Mouse (Mus musculus) liver, embryonic 15.5 days (tissue): ENCODE results near the gene Zfp423. TPM values are rescaled to one million over a fixed set of nuclear protein-coding genes. Genes with fewer than 3 reads are reported as not detected.

Source experiments
- ATAC-seq: fragments of 200-750 bp; cut with Nextera tagmentation; 2 replicates; pipeline ENCODE4 v1.8.0; 2017; ENCODE audit warnings: moderate number of reproducible peaks, mild to moderate bottlenecking, moderate library complexity; ENCODE audit not compliant: insufficient read depth
- H3K27ac ChIP-seq: fragments of 300-500 bp; sonication (generic); replicated peaks from 2 replicates; pipeline ENCODE4 v1.5.1; 2015; ENCODE audit warnings: mild to moderate bottlenecking, inconsistent platforms
- H3K27me3 ChIP-seq: fragments of 300-500 bp; sonication (generic); 2 replicates; pipeline ENCODE4 v1.6.1; 2015; ENCODE audit warnings: mild to moderate bottlenecking, inconsistent platforms
- H3K36me3 ChIP-seq: fragments of 300-500 bp; sonication (generic); replicated peaks from 2 replicates; pipeline ENCODE4 v1.6.1; 2015; ENCODE audit warnings: moderate library complexity, mild to moderate bottlenecking, inconsistent platforms
- H3K4me1 ChIP-seq: fragments of 300-500 bp; sonication (generic); replicated peaks from 2 replicates; pipeline ENCODE4 v1.6.1; 2015; ENCODE audit warnings: inconsistent platforms
- H3K4me2 ChIP-seq: fragments of 300-500 bp; sonication (generic); 2 replicates; pipeline ENCODE4 v1.6.1; 2015; ENCODE audit warnings: moderate library complexity, mild to moderate bottlenecking, inconsistent platforms
- H3K4me3 ChIP-seq: fragments of 300-500 bp; sonication (generic); replicated peaks from 2 replicates; pipeline ENCODE4 v1.5.1; 2015; ENCODE audit warnings: mild to moderate bottlenecking, inconsistent platforms
- H3K9ac ChIP-seq: fragments of 300-500 bp; sonication (generic); 2 replicates; pipeline ENCODE4 v1.6.1; 2015; ENCODE audit warnings: moderate library complexity, mild to moderate bottlenecking, inconsistent platforms
- H3K9me3 ChIP-seq: fragments of 300-500 bp; sonication (generic); replicated peaks from 2 replicates; pipeline ENCODE4 v1.6.1; 2016; ENCODE audit warnings: inconsistent platforms
- WGBS: fragments of 180-500 bp; shearing (Covaris S2); methylation state at CpG from one replicate; pipeline ENCODE4 v1.1.7; 2015; ENCODE audit warnings: mixed read lengths; ENCODE audit not compliant: insufficient replicate concordance; 5-methylcytosine and 5-hydroxymethylcytosine counted together
- polyA plus RNA-seq: library from polyadenylated mRNA; unstranded; fragments of >200 nt; fragmentation: Nextera tagmentation; extraction: Ambion mirVana; gene quantifications from 2 replicates; pipeline ENCODE4 v1.2.1, GENCODE M21; 2015

Zfp423 gene
- polyA plus RNA-seq, 1 experiment from 2014 or later, result 0.30 TPM

DNA sequence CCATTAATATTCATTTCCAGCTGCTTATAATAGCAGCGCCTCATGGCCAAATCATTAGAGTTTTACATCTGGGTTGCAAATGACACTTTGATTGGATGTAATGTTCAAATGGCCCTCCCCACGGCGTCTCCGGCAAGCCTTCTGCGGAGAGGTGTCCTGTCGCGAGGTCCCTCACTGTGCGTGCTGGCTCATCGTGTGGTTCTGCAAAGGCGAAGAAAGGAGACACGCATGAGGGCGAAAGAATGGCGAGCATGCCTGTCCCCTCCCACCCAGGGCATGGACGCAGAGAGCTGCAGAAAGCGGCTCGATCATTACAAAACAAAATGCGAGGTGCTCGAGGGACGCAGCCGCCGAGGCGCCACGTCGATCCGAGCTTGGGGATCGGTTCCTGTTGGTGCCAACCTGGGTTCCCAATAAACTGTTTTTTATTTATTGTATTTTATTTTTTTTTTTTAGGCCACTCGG is 297.1 kb downstream of the Zfp423 start:
- Histone ChIP-seq H3K36me3 (no peaks in the 10 kb centered on the region), H3K27ac (no peak overlapping the region), H3K4me2 (peak overlapping the region; percentile 13), H3K4me3 (no peak overlapping the region), H3K4me1 (peaks cover 7% of the 10 kb centered on the region), H3K9me3 (no peaks in the 10 kb centered on the region), H3K27me3 (peaks cover 66% of the 10 kb centered on the region), H3K9ac (no peak overlapping the region)
- WGBS, result 3% methylated on average over 27 of the region's 27 CpGs
- no peak for ATAC-seq

DNA sequence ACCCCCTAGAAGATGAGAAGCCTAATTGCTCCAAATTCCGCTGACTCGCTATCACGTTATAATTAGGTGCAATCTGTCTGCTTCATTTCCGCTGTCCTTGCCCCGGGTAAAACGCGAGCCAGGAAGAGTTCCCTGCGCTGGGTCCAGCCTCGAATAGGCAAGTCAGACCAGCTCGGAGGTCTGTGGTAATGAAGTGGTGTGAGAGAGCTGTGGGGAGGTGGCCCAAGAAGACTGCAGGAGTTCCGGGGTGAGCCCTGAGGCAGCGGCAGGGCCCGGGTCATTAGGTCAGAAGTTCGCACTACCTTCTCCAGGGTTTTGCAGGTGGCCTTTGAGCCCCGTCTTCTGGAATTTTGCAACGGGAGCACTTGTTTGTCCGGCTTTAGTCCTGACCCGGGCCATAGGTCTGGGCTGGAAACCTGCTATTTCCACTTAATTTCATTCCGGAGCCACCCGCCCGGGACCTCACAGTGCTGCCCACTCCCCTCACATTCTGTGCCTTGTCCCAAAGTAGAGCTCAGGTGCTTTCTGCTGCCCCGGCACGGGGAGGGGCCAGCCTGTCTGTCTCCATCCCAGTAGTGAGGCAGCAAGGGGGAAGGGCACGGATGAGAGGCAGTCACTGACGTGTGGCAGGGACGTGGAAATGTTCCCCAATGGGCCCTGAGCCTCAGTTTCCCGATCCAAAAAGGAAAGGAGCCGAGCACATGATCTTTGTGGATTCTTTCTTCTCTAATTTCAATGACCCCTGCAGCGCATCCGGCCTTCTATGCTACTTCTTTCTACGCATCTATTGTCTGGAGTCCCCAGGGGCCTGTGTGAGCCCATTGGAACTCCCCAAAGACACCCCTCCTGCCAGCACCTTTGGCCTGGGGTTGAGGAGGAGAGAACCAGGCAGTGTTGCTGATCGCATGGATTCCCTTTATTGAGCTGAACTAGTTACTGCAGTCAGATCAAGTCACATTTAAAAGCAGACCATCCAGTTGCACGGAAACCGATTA is 298.2 kb downstream of the Zfp423 start:
- Histone ChIP-seq H3K9ac (no peak overlapping the region), H3K4me1 (peaks cover 10% of the 10 kb centered on the region), H3K36me3 (no peaks in the 10 kb centered on the region), H3K4me3 (no peak overlapping the region), H3K9me3 (no peaks in the 10 kb centered on the region), H3K27me3 (peaks cover 66% of the 10 kb centered on the region), H3K4me2 (peak overlapping the region; percentile 15; the same call in 1 of the 2 replicates), H3K27ac (no peak overlapping the region)
- 9% methylated on average over 34 of the region's 34 CpGs for WGBS
- ATAC-seq, result no peak

DNA sequence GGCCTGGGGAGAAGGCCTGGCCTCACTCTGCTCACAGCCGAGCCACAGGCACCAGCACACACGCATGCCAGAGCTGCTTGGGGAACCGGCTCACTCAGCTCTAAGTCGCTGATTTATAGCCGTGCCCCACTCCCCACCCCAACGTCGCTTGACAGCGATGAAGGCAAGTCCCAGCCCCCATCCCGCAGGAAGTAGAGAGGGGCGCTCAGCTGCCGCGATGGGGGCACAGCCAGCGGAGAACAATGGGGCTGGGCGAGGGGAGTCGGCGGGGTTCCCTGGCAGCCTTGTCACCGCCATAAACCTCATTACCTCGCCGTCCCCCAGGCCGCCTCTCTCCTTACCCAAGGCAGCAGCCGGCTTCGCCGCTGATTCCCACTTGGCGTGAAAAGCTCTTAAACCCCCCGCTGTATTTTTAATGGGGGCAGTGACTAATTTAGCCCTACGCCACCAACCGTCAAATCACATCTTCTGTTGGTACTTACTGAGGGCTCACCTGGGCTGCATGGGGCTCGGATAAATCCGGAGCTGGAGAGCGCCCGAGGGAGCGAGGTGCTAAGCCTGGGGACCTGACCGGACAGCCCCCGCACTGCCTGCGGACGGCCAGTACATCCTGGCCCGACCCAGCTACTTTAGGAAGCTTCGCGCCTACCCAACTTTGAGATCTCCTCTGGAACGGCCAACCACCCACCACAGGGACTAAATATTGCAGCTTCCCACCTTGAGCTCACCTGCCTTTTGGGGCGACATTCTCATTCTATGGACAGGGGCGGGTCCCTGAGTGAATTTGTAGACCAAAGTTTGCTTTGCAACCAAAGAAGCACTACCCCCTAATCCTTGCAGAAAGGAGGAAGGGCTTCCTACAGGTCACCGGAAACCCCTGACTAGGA is 299.1 kb downstream of the Zfp423 start:
- no peak for ATAC-seq
- H3K4me1 ChIP-seq, result peaks cover 12% of the 10 kb centered on the region
- no peak overlapping the region for H3K4me3 ChIP-seq
- peaks cover 66% of the 10 kb centered on the region for H3K27me3 ChIP-seq
- H3K9me3 ChIP-seq, result no peaks in the 10 kb centered on the region
- H3K9ac ChIP-seq, result no peak overlapping the region
- no peaks in the 10 kb centered on the region for H3K36me3 ChIP-seq
- H3K4me2 ChIP-seq, result no peak overlapping the region; the same call in 1 of the 2 replicates
- H3K27ac ChIP-seq, result no peak overlapping the region
- WGBS, result 4% methylated on average over 43 of the region's 43 CpGs

DNA sequence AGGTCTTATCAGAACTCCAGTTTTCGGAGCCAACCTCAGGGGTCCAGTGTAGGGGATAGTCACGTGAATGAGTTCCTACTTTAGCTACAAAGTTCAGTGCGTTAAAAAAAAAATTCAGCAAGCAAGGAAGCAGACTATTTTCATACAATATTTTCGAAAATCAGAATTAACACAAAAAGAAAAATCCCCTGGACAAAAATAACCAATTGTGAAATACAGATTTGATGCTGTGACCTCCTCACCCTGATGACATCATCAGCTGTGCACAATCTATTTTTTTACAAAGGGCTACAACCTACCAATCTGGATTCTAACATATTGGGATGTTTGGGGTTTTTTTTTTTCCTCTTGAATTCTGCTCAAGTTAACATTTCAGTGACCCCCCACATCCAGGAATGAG is 301.9 kb downstream of the Zfp423 start:
- no peak overlapping the region for H3K27ac ChIP-seq
- no peaks in the 10 kb centered on the region for H3K36me3 ChIP-seq
- no peak for ATAC-seq
- H3K4me2 ChIP-seq, result no peak overlapping the region
- no peak overlapping the region for H3K4me3 ChIP-seq
- WGBS, result 20% methylated on average over 4 of the region's 4 CpGs
- no peaks in the 10 kb centered on the region for H3K9me3 ChIP-seq
- no peak overlapping the region for H3K9ac ChIP-seq
- peaks cover 12% of the 10 kb centered on the region for H3K4me1 ChIP-seq
- peaks cover 46% of the 10 kb centered on the region for H3K27me3 ChIP-seq

DNA sequence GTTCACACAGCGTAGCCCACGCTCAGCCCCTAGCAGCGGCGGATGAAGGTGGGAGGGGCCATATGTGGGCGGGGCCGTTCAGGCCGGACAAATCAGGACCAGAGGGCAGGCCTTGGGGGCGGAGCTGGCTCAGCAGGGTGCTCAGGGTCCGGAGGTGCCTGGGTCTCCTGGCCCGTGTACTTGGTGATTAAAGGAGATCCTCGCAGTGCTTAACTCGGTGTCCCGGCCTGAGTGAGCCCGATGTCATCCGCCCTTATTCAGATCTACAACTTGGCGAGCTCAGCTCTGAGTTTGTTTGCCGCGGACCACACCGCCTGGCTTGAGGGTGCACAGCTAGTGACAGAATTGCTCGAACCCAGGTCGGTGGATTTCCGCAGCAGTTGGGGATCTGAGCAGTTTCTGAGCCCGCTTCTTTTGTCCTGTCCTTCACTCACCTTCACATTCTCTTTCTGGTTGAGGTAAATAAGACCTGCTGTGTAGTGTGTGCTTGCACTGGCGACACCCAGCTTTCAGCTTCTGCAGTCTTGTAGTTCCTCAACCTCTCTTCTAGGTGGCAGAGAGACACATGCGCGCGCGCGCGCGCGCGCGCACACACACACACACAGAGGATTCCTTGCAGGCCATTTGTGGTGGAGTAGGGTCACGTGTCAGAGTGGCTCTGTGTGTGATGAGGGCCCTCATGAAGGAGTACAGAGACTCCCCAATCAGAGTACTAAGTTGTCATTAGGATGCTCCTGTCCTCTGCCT is 302.7 kb downstream of the Zfp423 start:
- Histone ChIP-seq H3K4me1 (peaks cover 12% of the 10 kb centered on the region), H3K9me3 (no peaks in the 10 kb centered on the region), H3K36me3 (no peaks in the 10 kb centered on the region), H3K4me2 (peak overlapping the region; percentile 66), H3K9ac (no peak overlapping the region), H3K27ac (no peak overlapping the region), H3K4me3 (peak overlapping the region; percentile 38), H3K27me3 (peaks cover 38% of the 10 kb centered on the region)
- ATAC-seq, result peak; percentile 61; the same call in 1 of the 2 replicates
- 6% methylated on average over 35 of the region's 35 CpGs for WGBS

DNA sequence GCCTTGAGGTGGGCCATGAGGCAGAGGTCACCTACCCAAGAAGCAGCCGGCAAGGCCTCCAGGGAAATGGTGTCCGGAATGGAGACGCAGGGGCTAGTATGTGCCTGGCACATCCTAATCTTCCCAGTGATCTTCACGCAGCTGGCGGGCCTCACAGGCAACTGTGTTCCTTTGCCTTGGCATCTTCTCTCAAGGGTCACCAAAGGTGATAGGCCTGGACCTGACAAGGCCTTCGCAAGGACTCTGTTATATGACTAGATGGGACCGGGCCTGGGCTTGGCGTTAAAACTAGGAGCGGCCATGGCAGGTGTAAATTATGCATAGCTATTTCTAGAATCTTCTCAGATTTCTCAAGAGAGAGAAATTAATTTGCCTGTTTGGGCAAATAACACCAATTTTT is 303.4 kb downstream of the Zfp423 start:
- Histone ChIP-seq H3K4me3 (no peak overlapping the region), H3K27me3 (peaks cover 31% of the 10 kb centered on the region), H3K4me2 (no peak overlapping the region), H3K27ac (no peak overlapping the region), H3K9me3 (no peaks in the 10 kb centered on the region), H3K4me1 (peaks cover 9% of the 10 kb centered on the region), H3K36me3 (no peaks in the 10 kb centered on the region), H3K9ac (no peak overlapping the region)
- ATAC-seq, result no peak
- 64% methylated on average over 9 of the region's 9 CpGs for WGBS

DNA sequence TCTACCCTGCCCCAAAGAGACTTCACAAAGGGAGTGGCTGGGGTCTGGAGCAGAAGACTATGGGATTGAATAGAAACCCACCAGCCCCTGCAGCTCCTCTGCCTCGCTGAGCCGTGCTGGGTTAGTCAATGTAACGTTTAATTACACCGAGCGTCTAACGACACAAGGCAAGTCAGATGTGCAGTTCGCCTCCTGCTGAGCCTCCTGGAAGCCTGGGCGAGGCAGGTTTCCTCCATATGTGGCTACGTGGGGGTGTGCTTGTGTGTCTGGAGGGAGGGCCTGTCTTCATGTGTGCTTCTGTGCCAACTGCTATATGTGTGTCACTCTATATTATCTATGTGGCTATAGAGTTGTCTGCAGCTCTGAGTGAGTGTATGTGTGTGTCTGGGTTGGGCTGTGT is 311.6 kb downstream of the Zfp423 start:
- Histone ChIP-seq H3K4me2 (no peak overlapping the region), H3K9ac (no peak overlapping the region), H3K27me3 (no peaks in the 10 kb centered on the region), H3K27ac (no peak overlapping the region), H3K36me3 (no peaks in the 10 kb centered on the region), H3K4me1 (no peaks in the 10 kb centered on the region), H3K9me3 (no peaks in the 10 kb centered on the region), H3K4me3 (no peak overlapping the region)
- WGBS, result 75% methylated on average over 9 of the region's 9 CpGs
- no peak for ATAC-seq

DNA sequence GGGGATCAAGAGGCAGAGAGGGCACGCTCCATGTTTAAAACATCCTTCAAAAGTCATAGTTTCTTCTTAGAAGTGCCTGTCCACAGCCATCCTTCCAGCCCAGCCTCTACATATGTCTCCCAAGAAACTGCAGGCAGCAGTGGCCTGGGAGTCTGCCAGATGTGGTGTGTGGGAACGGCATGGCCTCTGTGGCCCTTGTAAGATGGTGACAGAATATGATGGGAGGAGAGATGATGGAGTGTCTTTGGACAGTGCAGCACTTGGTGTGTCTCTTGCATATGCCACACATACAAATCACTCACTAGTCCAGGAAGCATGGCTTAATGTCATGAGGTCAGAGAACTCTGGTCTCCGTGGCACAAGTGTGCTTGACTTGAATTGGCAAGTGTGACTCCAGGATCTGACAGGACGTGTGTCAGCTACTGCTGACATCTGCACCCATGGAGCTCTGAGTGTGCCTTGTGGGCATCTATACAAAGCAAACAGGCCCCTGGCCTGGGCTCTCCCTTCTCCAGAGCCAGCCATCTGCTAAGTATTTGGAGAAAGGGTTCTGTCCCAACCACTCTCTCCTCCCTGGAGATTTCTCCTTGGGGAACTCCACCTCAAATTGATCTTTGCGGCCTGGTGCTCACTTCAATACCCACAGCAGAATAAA is 313.4 kb downstream of the Zfp423 start:
- H3K27me3 ChIP-seq, result no peaks in the 10 kb centered on the region
- no peak overlapping the region for H3K4me2 ChIP-seq
- no peak for ATAC-seq
- no peak overlapping the region for H3K27ac ChIP-seq
- no peaks in the 10 kb centered on the region for H3K9me3 ChIP-seq
- no peak overlapping the region for H3K4me3 ChIP-seq
- WGBS, result 54% methylated on average over 5 of the region's 5 CpGs
- no peaks in the 10 kb centered on the region for H3K4me1 ChIP-seq
- H3K9ac ChIP-seq, result no peak overlapping the region
- no peaks in the 10 kb centered on the region for H3K36me3 ChIP-seq

DNA sequence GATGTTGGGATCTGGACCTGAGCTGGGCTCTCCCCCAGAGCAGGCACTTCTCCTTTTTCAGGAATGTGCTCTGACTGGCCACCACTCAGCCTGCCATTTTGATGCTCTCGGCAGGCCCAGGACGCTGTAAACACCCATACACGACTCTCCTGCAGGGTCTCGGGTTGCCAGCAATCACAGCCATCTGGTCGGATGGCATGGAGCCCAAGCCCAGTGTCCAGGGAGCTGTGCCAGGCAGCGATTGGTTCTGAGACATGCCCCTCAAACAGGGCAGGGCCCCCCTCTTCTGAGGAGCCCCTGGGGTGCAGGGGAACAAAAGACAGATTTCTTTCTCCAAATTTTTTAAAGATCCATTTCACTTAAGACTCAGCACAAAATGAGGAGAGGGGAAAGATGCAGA is 314.0 kb downstream of the Zfp423 start:
- Histone ChIP-seq H3K4me1 (no peaks in the 10 kb centered on the region), H3K9ac (no peak overlapping the region), H3K27ac (no peak overlapping the region), H3K4me2 (no peak overlapping the region), H3K27me3 (no peaks in the 10 kb centered on the region), H3K4me3 (no peak overlapping the region), H3K9me3 (no peaks in the 10 kb centered on the region), H3K36me3 (no peaks in the 10 kb centered on the region)
- no peak for ATAC-seq
- 29% methylated on average over 6 of the region's 6 CpGs for whole genome bisulfite sequencing

DNA sequence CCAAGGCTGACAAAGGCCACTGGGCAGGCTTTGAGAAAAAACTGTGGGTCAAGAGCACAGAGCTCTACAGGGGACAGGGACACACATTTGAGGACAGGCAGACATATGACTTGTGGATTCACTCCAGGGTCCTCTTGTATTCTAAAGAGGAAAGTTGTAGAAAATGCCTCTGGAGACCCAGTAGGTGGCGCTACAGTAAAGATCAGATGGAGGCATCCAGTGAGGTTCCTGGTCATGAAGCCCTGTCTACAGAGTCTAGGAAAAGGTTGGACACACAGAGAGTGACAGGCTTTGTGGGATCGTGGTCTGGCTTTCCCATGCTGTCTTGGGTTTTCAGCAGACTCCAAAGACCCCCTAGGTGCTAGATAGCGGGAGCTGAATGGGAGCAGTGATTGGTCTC is 318.5 kb downstream of the Zfp423 start:
- Histone ChIP-seq H3K9me3 (no peaks in the 10 kb centered on the region), H3K4me1 (no peaks in the 10 kb centered on the region), H3K36me3 (no peaks in the 10 kb centered on the region), H3K9ac (no peak overlapping the region), H3K27me3 (no peaks in the 10 kb centered on the region), H3K4me3 (no peak overlapping the region), H3K27ac (no peak overlapping the region), H3K4me2 (no peak overlapping the region)
- ATAC-seq, result no peak
- WGBS, result 29% methylated on average over 3 of the region's 3 CpGs
